Mouse (Mus musculus): ENCODE measurements at regions not wholly inside any gene's neighbourhood (a gene's known extent, or its start where the extent isn't known, plus 50 kb on each side); places are given as distances from the start of the nearest gene placed in this dataset.

DNA sequence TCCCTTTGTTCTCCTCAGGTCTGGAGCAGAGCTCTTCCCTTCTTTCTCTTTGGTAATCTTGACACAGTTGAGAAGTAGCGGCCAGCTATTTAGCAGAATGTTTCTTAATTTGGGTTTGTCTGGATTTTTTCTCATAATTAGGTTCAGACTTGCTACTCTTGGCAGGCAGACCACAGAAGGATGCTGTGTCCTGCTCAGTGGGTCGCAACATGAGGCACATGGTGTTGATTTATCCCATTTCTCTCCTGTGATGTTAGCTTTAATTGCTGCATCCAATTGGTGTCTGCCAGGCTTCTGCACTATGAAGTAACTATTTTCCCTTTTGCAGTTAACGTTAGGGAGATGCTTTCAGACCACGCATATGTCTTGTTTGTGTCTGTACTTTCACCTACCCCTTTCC, 768.7 kb downstream of the Gm826 start:
- Histone ChIP-seq H3K36me3 (ENCODE audit: control insufficient read depth, insufficient read depth, low read length) (no peaks in the 10 kb centered on the region), H3K27me3 (ENCODE audit: control insufficient read depth, insufficient read depth, low read length) (no peaks in the 10 kb centered on the region), H3K4me1 (ENCODE audit: control insufficient read depth, insufficient read depth, low read length) (no peaks in the 10 kb centered on the region), H3K27ac (replicated peaks; ENCODE audit: insufficient read depth, low read depth, low read length) (no peak overlapping the region), H3K9ac (ENCODE audit: low read depth, low read length) (no peak overlapping the region), H3K79me2 (ENCODE audit: control insufficient read depth, insufficient read depth, low read length) (no peaks in the 10 kb centered on the region), H3K4me3 (ENCODE audit: insufficient read depth, low read depth, low read length) (no peak overlapping the region)
- WGBS, result 84% methylated on average over 4 of the region's 4 CpGs
- DNase-seq (ENCODE audit: extremely low read depth, low read depth, low spot score), result peak; percentile 6
- TF ChIP-seq POLR2A (IDR thresholded peaks at IDR 0.05; ENCODE audit: extremely low read depth, insufficient read depth, low read length), result no peak
- no peak for TF ChIP-seq CTCF (IDR thresholded peaks at IDR 0.05; ENCODE audit: low read depth, low read length)

DNA sequence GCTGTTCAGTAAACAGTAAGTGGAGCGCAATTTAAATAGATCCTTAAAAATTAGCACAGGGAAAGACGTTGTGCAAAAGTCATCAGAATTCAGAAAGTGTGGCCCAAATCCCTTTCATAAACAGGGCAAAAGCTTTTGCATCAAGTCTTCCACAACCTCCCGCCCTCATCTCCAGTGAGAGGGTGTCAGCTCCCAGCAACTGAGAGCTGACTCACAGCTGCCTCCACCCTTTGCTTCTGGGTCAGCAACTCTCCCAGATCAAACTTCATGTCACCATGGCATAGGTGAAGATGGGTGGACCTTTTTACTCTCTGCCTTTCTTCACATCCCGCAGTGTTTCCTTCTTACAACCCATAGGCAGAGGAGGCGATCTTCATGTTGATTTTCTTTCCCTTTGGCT, 768.0 kb downstream of the Gm826 start:
- H3K27ac ChIP-seq (replicated peaks; ENCODE audit: insufficient read depth, low read depth, low read length), result no peak overlapping the region
- 89% methylated on average over 5 of the region's 5 CpGs for WGBS
- H3K27me3 ChIP-seq (ENCODE audit: control insufficient read depth, insufficient read depth, low read length), result no peaks in the 10 kb centered on the region
- H3K9ac ChIP-seq (ENCODE audit: low read depth, low read length), result no peak overlapping the region
- no peak overlapping the region for H3K4me3 ChIP-seq (ENCODE audit: insufficient read depth, low read depth, low read length)
- H3K4me1 ChIP-seq (ENCODE audit: control insufficient read depth, insufficient read depth, low read length), result no peaks in the 10 kb centered on the region
- H3K36me3 ChIP-seq (ENCODE audit: control insufficient read depth, insufficient read depth, low read length), result no peaks in the 10 kb centered on the region
- H3K79me2 ChIP-seq (ENCODE audit: control insufficient read depth, insufficient read depth, low read length), result no peaks in the 10 kb centered on the region
- no peak for TF ChIP-seq CTCF (IDR thresholded peaks at IDR 0.05; ENCODE audit: low read depth, low read length)
- no peak for TF ChIP-seq POLR2A (IDR thresholded peaks at IDR 0.05; ENCODE audit: extremely low read depth, insufficient read depth, low read length)
- no peak for DNase-seq (ENCODE audit: extremely low read depth, low read depth, low spot score)

DNA sequence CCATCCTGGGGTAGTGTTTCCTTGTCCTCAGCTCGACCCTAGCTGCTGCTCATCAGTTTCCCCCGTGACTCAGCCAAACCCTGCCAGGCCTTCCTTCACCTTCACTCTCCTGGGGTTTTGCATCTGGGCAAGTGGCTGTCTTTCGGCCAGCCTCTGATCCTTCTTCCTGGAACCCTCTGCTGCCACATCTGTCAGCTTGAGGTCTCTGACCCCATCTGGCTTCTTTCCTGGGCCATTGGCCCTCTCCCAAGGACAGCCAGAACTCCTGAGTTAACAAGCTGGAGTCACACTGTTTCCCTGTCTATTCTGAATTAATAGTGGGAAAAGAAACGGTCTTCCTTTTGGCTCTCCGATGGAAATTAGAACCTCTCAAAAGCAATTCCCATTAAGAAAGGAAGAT, 767.5 kb downstream of the Gm826 start:
- Histone ChIP-seq H3K79me2 (ENCODE audit: control insufficient read depth, insufficient read depth, low read length) (no peaks in the 10 kb centered on the region), H3K36me3 (ENCODE audit: control insufficient read depth, insufficient read depth, low read length) (no peaks in the 10 kb centered on the region), H3K27ac (replicated peaks; ENCODE audit: insufficient read depth, low read depth, low read length) (no peak overlapping the region), H3K4me1 (ENCODE audit: control insufficient read depth, insufficient read depth, low read length) (no peaks in the 10 kb centered on the region), H3K27me3 (ENCODE audit: control insufficient read depth, insufficient read depth, low read length) (no peaks in the 10 kb centered on the region), H3K4me3 (ENCODE audit: insufficient read depth, low read depth, low read length) (no peak overlapping the region), H3K9ac (ENCODE audit: low read depth, low read length) (no peak overlapping the region)
- WGBS, result 54% methylated on average over 5 of the region's 5 CpGs
- DNase-seq (ENCODE audit: extremely low read depth, low read depth, low spot score), result peak; percentile 51
- TF ChIP-seq CTCF (IDR thresholded peaks at IDR 0.05; ENCODE audit: low read depth, low read length), result no peak
- no peak for TF ChIP-seq POLR2A (IDR thresholded peaks at IDR 0.05; ENCODE audit: extremely low read depth, insufficient read depth, low read length)

DNA sequence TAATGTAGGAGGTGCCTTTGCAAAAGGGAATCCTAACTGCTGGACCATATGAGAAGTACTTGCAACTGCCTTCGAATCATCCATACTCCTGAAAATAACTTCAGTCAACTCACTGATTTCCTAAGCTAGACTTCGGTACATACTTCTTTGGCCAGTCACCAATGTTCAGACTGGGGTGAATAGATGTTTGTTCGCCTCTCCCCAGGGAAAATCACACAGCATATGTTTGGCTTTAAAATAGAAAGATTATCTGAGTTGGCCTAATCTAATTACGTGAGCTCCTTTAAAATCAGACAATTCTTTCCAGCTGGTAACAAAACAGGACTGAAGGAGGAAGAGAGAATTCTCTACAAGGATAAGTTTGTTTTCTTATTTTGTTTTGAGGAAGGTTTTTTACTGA, 765.6 kb downstream of the Gm826 start:
- Histone ChIP-seq H3K4me3 (ENCODE audit: insufficient read depth, low read depth, low read length) (no peak overlapping the region), H3K9ac (ENCODE audit: low read depth, low read length) (no peak overlapping the region), H3K36me3 (ENCODE audit: control insufficient read depth, insufficient read depth, low read length) (no peaks in the 10 kb centered on the region), H3K79me2 (ENCODE audit: control insufficient read depth, insufficient read depth, low read length) (no peaks in the 10 kb centered on the region), H3K4me1 (ENCODE audit: control insufficient read depth, insufficient read depth, low read length) (no peaks in the 10 kb centered on the region), H3K27me3 (ENCODE audit: control insufficient read depth, insufficient read depth, low read length) (no peaks in the 10 kb centered on the region), H3K27ac (replicated peaks; ENCODE audit: insufficient read depth, low read depth, low read length) (no peak overlapping the region)
- WGBS, result 88% methylated on average over 4 of the region's 4 CpGs
- no peak for DNase-seq (ENCODE audit: extremely low read depth, low read depth, low spot score)
- TF ChIP-seq POLR2A (IDR thresholded peaks at IDR 0.05; ENCODE audit: extremely low read depth, insufficient read depth, low read length) (no peak), CTCF (IDR thresholded peaks at IDR 0.05; ENCODE audit: low read depth, low read length) (no peak)

DNA sequence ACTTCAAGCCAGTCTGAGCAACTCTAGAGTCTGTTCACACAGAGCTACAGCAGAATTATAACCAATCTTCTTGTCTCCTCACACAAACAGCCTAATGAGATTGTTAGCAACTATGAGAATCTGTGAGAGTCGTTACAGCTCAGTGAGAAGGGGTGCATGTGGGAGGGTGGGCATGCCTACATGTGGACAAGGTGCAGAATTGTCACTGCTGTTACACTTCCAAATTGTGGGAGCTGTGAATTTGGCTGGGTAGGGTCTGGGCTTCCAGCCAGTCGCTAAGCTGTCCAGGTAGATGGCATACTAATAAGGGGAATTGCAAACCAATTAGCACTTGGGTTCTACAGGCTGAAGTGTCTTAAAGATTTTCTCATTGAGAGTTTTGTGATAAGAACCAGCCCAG, 762.1 kb downstream of the Gm826 start:
- no peak for DNase-seq (ENCODE audit: extremely low read depth, low read depth, low spot score)
- TF ChIP-seq POLR2A (IDR thresholded peaks at IDR 0.05; ENCODE audit: extremely low read depth, insufficient read depth, low read length) (no peak), CTCF (IDR thresholded peaks at IDR 0.05; ENCODE audit: low read depth, low read length) (no peak)
- no peak overlapping the region for H3K27ac ChIP-seq (replicated peaks; ENCODE audit: insufficient read depth, low read depth, low read length)
- H3K79me2 ChIP-seq (ENCODE audit: control insufficient read depth, insufficient read depth, low read length), result no peaks in the 10 kb centered on the region
- H3K4me3 ChIP-seq (ENCODE audit: insufficient read depth, low read depth, low read length), result no peak overlapping the region
- no peaks in the 10 kb centered on the region for H3K4me1 ChIP-seq (ENCODE audit: control insufficient read depth, insufficient read depth, low read length)
- no peak overlapping the region for H3K9ac ChIP-seq (ENCODE audit: low read depth, low read length)
- no peaks in the 10 kb centered on the region for H3K36me3 ChIP-seq (ENCODE audit: control insufficient read depth, insufficient read depth, low read length)
- no peaks in the 10 kb centered on the region for H3K27me3 ChIP-seq (ENCODE audit: control insufficient read depth, insufficient read depth, low read length)
- WGBS, result 86% methylated on average over 2 of the region's 2 CpGs

DNA sequence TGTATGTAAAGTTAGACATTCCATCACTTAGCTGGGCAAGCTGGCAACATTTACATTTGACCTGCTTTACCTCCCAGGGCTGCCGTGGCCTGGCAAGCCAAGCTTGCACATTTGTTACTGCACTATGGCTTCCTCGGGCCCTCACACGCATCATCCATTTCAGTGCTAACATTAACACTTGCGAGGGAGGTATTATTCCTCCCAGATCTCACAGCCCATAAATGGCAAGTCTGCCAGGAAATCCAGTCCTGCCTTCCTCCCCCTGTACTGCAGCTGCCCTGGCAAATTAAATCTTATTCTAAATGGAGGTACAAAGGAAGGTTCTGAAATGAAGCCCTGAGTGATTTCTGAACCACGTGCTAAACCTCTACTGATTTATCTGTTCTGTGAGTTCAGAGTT, 758.7 kb downstream of the Gm826 start:
- no peak overlapping the region for H3K9ac ChIP-seq (ENCODE audit: low read depth, low read length)
- no peaks in the 10 kb centered on the region for H3K4me1 ChIP-seq (ENCODE audit: control insufficient read depth, insufficient read depth, low read length)
- DNase-seq (ENCODE audit: extremely low read depth, low read depth, low spot score), result no peak
- no peak overlapping the region for H3K4me3 ChIP-seq (ENCODE audit: insufficient read depth, low read depth, low read length)
- no peak for TF ChIP-seq CTCF (IDR thresholded peaks at IDR 0.05; ENCODE audit: low read depth, low read length)
- no peak for TF ChIP-seq POLR2A (IDR thresholded peaks at IDR 0.05; ENCODE audit: extremely low read depth, insufficient read depth, low read length)
- H3K79me2 ChIP-seq (ENCODE audit: control insufficient read depth, insufficient read depth, low read length), result no peaks in the 10 kb centered on the region
- WGBS, result 83% methylated on average over 5 of the region's 5 CpGs
- H3K27ac ChIP-seq (replicated peaks; ENCODE audit: insufficient read depth, low read depth, low read length), result no peak overlapping the region
- no peaks in the 10 kb centered on the region for H3K36me3 ChIP-seq (ENCODE audit: control insufficient read depth, insufficient read depth, low read length)
- H3K27me3 ChIP-seq (ENCODE audit: control insufficient read depth, insufficient read depth, low read length), result no peaks in the 10 kb centered on the region
